Mouse (Mus musculus) testis, adult 2 months (tissue): Measurements from ENCODE around the gene Lhb.
"Not testable (repeated sequence)": the region's sequence is repeated elsewhere in the genome, so short reads cannot be mapped to it uniquely, and the experiment has no call there.

Experiments
- CTCF ChIP-seq: fragments of 200-500 bp; IDR thresholded peaks from 2 replicates; pipeline ENCODE4 v1.5.1; 2012; ENCODE audit warnings: low read depth, mild to moderate bottlenecking, inconsistent platforms, low read length, moderate library complexity; ENCODE audit not compliant: control insufficient read depth, insufficient read depth, insufficient replicate concordance
- POLR2A ChIP-seq: fragments of 200-500 bp; IDR thresholded peaks from 2 replicates; pipeline ENCODE4 v1.6.1; 2012; ENCODE audit warnings: low read depth, mild to moderate bottlenecking, inconsistent platforms, low read length, moderate library complexity; ENCODE audit not compliant: control insufficient read depth

- not testable (repeated sequence) for TF ChIP-seq POLR2A, CTCF
Observed at GRCm38 (mm10) chr7:45462868-45463267, 42.2 kb downstream of the Lhb start.
